Mouse (Mus musculus): ENCODE measurements around the gene Tent4b. TPM values are rescaled to one million over a fixed set of nuclear protein-coding genes. Genes with fewer than 3 reads are reported as not detected.

Tent4b gene
- total and polyA plus RNA-seq, 2 experiments from 2014 or later: 3.8 to 12.4 TPM

DNA sequence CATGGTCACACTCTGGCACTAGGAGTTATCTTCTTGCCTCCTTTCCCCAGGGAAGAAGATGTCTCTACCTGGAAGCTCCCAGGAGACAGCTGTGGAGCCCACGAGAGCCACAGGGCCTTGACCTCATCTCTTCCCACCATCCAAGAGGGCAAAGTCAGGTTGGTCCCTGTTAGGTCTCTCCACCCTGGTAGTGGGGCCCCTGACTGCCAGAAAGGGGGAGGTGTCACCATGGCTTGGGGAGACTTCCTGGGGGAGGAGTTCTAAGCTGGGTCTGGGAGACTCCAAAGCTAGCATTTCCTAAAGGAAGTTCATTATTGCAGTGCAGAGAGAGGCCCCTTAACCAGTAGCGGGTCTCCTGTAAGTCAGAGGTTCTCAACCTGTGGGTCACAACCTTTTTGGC lies 96.0 kb downstream of the Tent4b start:
- TF ChIP-seq CTCF (IDR thresholded peaks at IDR 0.05; ENCODE audit: low read depth) (no peak), EP300 (IDR thresholded peaks at IDR 0.05; ENCODE audit: low read depth) (no peak)
- H3K4me2 ChIP-seq (ENCODE audit: low read depth, low read length): no peak overlapping the region

DNA sequence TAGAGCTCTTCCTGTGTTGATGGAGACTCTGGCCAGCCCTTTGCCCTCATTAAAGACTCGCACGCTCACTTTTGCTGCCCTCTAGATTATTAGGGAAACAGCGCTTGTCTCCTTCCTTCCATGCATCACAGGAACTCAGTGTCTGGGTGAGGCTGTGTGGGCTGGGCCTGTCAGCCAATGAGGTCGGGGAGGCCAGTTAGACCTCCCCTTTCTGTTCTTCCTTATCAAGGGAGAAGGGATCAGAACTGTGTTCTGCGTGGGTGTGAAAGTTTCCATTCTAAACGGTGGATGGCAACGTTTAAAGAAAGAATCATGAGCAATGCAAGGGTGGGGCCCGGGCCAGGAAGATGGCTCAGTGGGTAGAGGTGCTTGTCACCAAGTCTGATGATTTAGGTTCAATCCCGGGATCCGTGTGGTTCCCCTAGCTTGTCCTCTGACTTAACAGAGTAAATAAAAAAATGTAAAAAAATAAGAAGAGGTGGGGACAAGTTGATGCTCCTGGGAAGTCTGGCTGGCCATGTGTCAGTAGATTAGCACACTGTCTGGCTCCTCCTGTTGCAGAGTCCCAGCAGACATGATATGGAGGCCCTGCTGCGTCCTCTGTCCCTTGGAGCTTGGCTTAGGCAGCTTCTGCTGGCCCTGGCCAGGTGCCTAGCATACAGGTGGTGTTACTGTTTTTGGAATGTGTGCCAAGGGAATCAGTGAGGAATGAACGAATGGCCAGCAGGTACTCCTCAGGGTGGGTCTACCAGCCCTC lies 99.1 kb downstream of the Tent4b start:
- no peak for TF ChIP-seq EP300 (IDR thresholded peaks at IDR 0.05; ENCODE audit: low read depth)
- TF ChIP-seq CTCF (IDR thresholded peaks at IDR 0.05; ENCODE audit: low read depth): no peak
- no peaks in the 10 kb centered on the region for H3K9me3 ChIP-seq (replicated peaks; ENCODE audit: control insufficient read depth, low read length)
- no peak overlapping the region for H3K4me3 ChIP-seq (ENCODE audit: low read depth, low read length)
- H3K4me1 ChIP-seq (ENCODE audit: control insufficient read depth, insufficient read depth): 0 out of 2 replicates have a peak, but pooled peaks cover 6% of the 10 kb centered on the region
- H3K27ac ChIP-seq (ENCODE audit: low read depth): peak overlapping the region; percentile 26; the same call in 1 of the 2 replicates
- H3K4me2 ChIP-seq (ENCODE audit: low read depth, low read length): no peak overlapping the region
- H3K9ac ChIP-seq (replicated peaks; ENCODE audit: low read depth, low read length): no peak overlapping the region
- DNase-seq (ENCODE audit: low spot score) (peak; percentile 19), ATAC-seq (ENCODE audit: insufficient read depth, low read depth) (peak; percentile 66)
- no peaks in the 10 kb centered on the region for H3K36me3 ChIP-seq (replicated peaks; ENCODE audit: control insufficient read depth, insufficient read depth, low read length)
- no peaks in the 10 kb centered on the region for H3K27me3 ChIP-seq (ENCODE audit: control insufficient read depth, insufficient read depth, low read length)
- WGBS: 37% methylated on average over 12 of the region's 12 CpGs

More for the DNA sequence above, 96.0 kb downstream of the Tent4b start:
- H3K4me3 ChIP-seq (ENCODE audit: low read depth, low read length): no peak overlapping the region
- H3K36me3 ChIP-seq (replicated peaks; ENCODE audit: control insufficient read depth, insufficient read depth, low read length): no peaks in the 10 kb centered on the region
- DNase-seq (ENCODE audit: low spot score): no peak
- H3K9ac ChIP-seq (replicated peaks; ENCODE audit: low read depth, low read length): no peak overlapping the region
- H3K27me3 ChIP-seq (ENCODE audit: control insufficient read depth, insufficient read depth, low read length): no peaks in the 10 kb centered on the region
- H3K27ac ChIP-seq (ENCODE audit: low read depth): no peak overlapping the region
- H3K9me3 ChIP-seq (replicated peaks; ENCODE audit: control insufficient read depth, low read length): no peaks in the 10 kb centered on the region
- no peak for ATAC-seq (ENCODE audit: insufficient read depth, low read depth)
- 0 out of 2 replicates have a peak, but pooled peaks cover 6% of the 10 kb centered on the region for H3K4me1 ChIP-seq (ENCODE audit: control insufficient read depth, insufficient read depth)
- WGBS: 84% methylated on average over 2 of the region's 2 CpGs

GRCm38 (mm10) chr8:88298733-88299103 lies 99.7 kb downstream of the Tent4b start:
- Histone ChIP-seq H3K27ac (ENCODE audit: low read depth) (no peak overlapping the region), H3K27me3 (ENCODE audit: control insufficient read depth, insufficient read depth, low read length) (no peaks in the 10 kb centered on the region), H3K4me3 (ENCODE audit: low read depth, low read length) (no peak overlapping the region), H3K4me2 (ENCODE audit: low read depth, low read length) (no peak overlapping the region), H3K36me3 (replicated peaks; ENCODE audit: control insufficient read depth, insufficient read depth, low read length) (no peaks in the 10 kb centered on the region), H3K9me3 (replicated peaks; ENCODE audit: control insufficient read depth, low read length) (no peaks in the 10 kb centered on the region), H3K4me1 (ENCODE audit: control insufficient read depth, insufficient read depth) (0 out of 2 replicates have a peak, but pooled peaks cover 6% of the 10 kb centered on the region), H3K9ac (replicated peaks; ENCODE audit: low read depth, low read length) (no peak overlapping the region)
- DNase-seq (ENCODE audit: low spot score) (no peak), ATAC-seq (ENCODE audit: insufficient read depth, low read depth) (no peak)
- 85% methylated on average over 10 of the region's 10 CpGs for WGBS
- no peak for TF ChIP-seq CTCF (IDR thresholded peaks at IDR 0.05; ENCODE audit: low read depth)
- TF ChIP-seq EP300 (IDR thresholded peaks at IDR 0.05; ENCODE audit: low read depth): no peak

DNA sequence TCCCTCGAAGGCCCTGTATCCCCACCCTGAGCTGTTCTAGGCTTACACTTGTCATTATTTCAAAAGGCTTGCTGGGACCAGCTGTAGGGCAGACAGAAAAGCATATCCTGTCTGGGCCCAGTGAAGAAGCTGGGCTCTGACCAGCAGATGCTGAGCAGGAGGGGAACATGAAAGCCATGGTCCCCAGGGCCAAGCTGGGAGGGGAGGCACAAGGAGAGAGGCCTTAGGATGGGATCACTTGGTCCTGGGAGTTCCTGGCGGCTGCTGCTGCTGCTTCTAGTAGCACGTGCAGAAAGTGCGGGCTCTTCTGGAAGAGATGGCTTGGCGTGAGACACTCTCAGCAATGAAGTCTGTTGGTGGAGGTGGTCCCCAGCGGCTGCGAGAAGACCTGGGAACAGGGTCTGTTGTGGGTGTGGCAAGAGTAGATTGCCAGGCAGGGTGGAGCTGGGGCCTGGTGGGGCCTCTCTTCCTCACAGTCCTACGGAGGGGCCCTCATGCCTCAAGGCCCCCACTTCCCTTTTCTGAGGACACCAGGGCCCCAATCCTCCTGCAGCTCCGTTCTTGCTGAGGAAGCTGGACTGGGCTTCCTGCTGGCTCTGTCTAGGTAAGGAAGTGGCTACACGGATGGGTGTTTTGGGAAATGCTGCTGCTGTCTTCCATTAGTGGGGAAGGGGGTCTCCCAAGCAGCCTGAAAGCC lies 101.0 kb downstream of the Tent4b start:
- Histone ChIP-seq H3K9me3 (replicated peaks; ENCODE audit: control insufficient read depth, low read length) (no peaks in the 10 kb centered on the region), H3K4me1 (ENCODE audit: control insufficient read depth, insufficient read depth) (0 out of 2 replicates have a peak, but pooled peaks cover 6% of the 10 kb centered on the region), H3K27ac (ENCODE audit: low read depth) (no peak overlapping the region), H3K9ac (replicated peaks; ENCODE audit: low read depth, low read length) (no peak overlapping the region), H3K36me3 (replicated peaks; ENCODE audit: control insufficient read depth, insufficient read depth, low read length) (no peaks in the 10 kb centered on the region), H3K4me2 (ENCODE audit: low read depth, low read length) (no peak overlapping the region), H3K27me3 (ENCODE audit: control insufficient read depth, insufficient read depth, low read length) (no peaks in the 10 kb centered on the region), H3K4me3 (ENCODE audit: low read depth, low read length) (no peak overlapping the region)
- TF ChIP-seq CTCF (IDR thresholded peaks at IDR 0.05; ENCODE audit: low read depth) (no peak), EP300 (IDR thresholded peaks at IDR 0.05; ENCODE audit: low read depth) (no peak)
- 70% methylated on average over 10 of the region's 10 CpGs for WGBS
- no peak for ATAC-seq (ENCODE audit: insufficient read depth, low read depth)
- DNase-seq (ENCODE audit: low spot score): no peak

GRCm38 (mm10) chr8:88301589-88302437 lies 102.8 kb downstream of the Tent4b start:
- Histone ChIP-seq H3K4me1 (ENCODE audit: control insufficient read depth, insufficient read depth) (0 out of 2 replicates have a peak, but pooled peaks cover 6% of the 10 kb centered on the region), H3K9ac (replicated peaks; ENCODE audit: low read depth, low read length) (no peak overlapping the region), H3K9me3 (replicated peaks; ENCODE audit: control insufficient read depth, low read length) (no peaks in the 10 kb centered on the region), H3K27me3 (ENCODE audit: control insufficient read depth, insufficient read depth, low read length) (no peaks in the 10 kb centered on the region), H3K4me3 (ENCODE audit: low read depth, low read length) (no peak overlapping the region), H3K27ac (ENCODE audit: low read depth) (no peak overlapping the region), H3K4me2 (ENCODE audit: low read depth, low read length) (no peak overlapping the region), H3K36me3 (replicated peaks; ENCODE audit: control insufficient read depth, insufficient read depth, low read length) (no peaks in the 10 kb centered on the region)
- TF ChIP-seq EP300 (IDR thresholded peaks at IDR 0.05; ENCODE audit: low read depth) (no peak), CTCF (IDR thresholded peaks at IDR 0.05; ENCODE audit: low read depth) (no peak)
- 68% methylated on average over 15 of the region's 15 CpGs for WGBS
- DNase-seq (ENCODE audit: low spot score) (no peak), ATAC-seq (ENCODE audit: insufficient read depth, low read depth) (no peak)
